In the genomic region with DNA sequence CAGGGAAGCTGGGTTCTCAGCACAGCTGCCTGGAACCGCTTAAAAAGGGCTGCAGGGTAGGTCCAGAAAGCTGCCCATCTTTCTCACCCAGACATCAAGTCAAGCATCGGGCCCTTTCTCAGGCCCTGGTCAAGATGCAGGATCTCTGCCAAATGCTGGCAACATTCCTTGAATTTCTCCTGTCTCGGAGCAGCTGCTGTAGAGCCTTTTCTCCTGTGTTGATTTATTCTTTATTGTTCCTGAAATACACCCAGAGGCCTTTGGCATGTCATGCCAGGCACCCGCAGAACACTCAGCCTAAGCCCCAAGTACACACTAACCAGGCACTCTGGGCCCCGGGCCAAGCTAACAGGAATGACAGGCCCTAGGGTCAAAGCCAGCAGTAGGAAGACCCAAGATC, we compare ENCODE assay signal across 8 mouse cellular contexts. TPM values are rescaled to one million over a fixed set of nuclear protein-coding genes. Genes with fewer than 3 reads are reported as not detected.
DNase-seq lines count a peak whose midpoint lies in the region; ATAC-seq and TF ChIP-seq lines count a peak whose summit lies in the region.

No protein-coding gene starts in this region.

- intact Hi-C loops in gastrocnemius, adult 2 months (cut with DNase I) = no loop called here

- no peak for DNase-seq in gastrocnemius, adult 2 months
- no peak for DNase-seq in gastrocnemius, postnatal 25 days
- DNase-seq in adipocyte (ENCODE audit: low spot score) = peak; percentile 85
- peak; percentile 81 for DNase-seq in lung, adult 2 months
- DNase-seq in ovary, postnatal 36 days (ENCODE audit: low spot score) = no peak
- DNase-seq in gastrocnemius, adult 8-10 months (ENCODE audit: low spot score in 2 of 2) = no peak
- no peak for DNase-seq in left cerebral cortex, adult 8-10 months (ENCODE audit: low spot score in 2 of 2)

- 31% methylated on average over 5 of the region's 5 CpGs for WGBS in heart, embryonic 15.5 days
- 25% methylated on average over 5 of the region's 5 CpGs for WGBS in lung, adult 2 months

- TF ChIP-seq CTCF in gastrocnemius, adult 2 months (IDR thresholded peaks at IDR 0.05) = no peak
- no peak for TF ChIP-seq CTCF in lung, adult 2 months (IDR thresholded peaks at IDR 0.05; ENCODE audit: insufficient read depth, low read length)

- no peak; the same call in 1 of the 2 replicates for ATAC-seq in heart, embryonic 15.5 days (replicated peaks; ENCODE audit: insufficient number of reproducible peaks, insufficient read depth, low FRiP score, low read depth)

- H3K4me1 ChIP-seq in heart, embryonic 15.5 days (replicated peaks) = peaks cover 79% of the 10 kb centered on the region
- H3K4me1 ChIP-seq in lung, adult 2 months (ENCODE audit: control insufficient read depth, insufficient read depth, low read length) = peaks cover 60% of the 10 kb centered on the region

- no peaks in the 10 kb centered on the region for H3K36me3 ChIP-seq in heart, embryonic 15.5 days

- no peak for TF ChIP-seq POLR2A in lung, adult 2 months (IDR thresholded peaks at IDR 0.05; ENCODE audit: borderline replicate concordance, extremely low read depth, low read depth, low read length)

- no peak overlapping the region for H3K4me2 ChIP-seq in heart, embryonic 15.5 days

- no peaks in the 10 kb centered on the region for H3K27me3 ChIP-seq in heart, embryonic 15.5 days

- H3K27ac ChIP-seq in gastrocnemius, adult 2 months = peak overlapping the region; percentile 73
- H3K27ac ChIP-seq in heart, embryonic 15.5 days = peak overlapping the region; percentile 81

- no peak overlapping the region for H3K9ac ChIP-seq in heart, embryonic 15.5 days

- no peak overlapping the region for H3K4me3 ChIP-seq in gastrocnemius, adult 2 months
- H3K4me3 ChIP-seq in heart, embryonic 15.5 days = no peak overlapping the region
- no peak overlapping the region for H3K4me3 ChIP-seq in lung, adult 2 months (replicated peaks; ENCODE audit: extremely low read depth, low read depth, low read length)

- H3K9me3 ChIP-seq in heart, embryonic 15.5 days (replicated peaks) = no peaks in the 10 kb centered on the region

RNA-seq across cellular contexts. Expression of gene Elmsan1, which starts 31.7 kb away (rescaled TPM):
- total RNA-seq in gastrocnemius, adult 2 months (2021) = 10 to 100 TPM; 10.2 to 11.9 TPM
- 1 to 10 TPM; 8.0 to 9.9 TPM for total RNA-seq in gastrocnemius, postnatal 25 days (2021)
- polyA plus RNA-seq in heart, embryonic 15.5 days (2015; fragmentation: Nextera tagmentation; extraction: Ambion mirVana) = 6.0 and 10.0 TPM in 2 replicates
- polyA plus RNA-seq in lung, adult 2 months (2012; rRNA removed) = 26.5 and 29.5 TPM in 2 replicates
- total RNA-seq in gastrocnemius, adult 8-10 months (2022) = 1 to 10 TPM; 5.7 to 9.1 (median 7.4) TPM
- total RNA-seq in left cerebral cortex, adult 8-10 months (2022) = 10 to 100 TPM; 17.8 to 23.3 (median 20.3) TPM

RNA-seq across cellular contexts. Expression of gene Pnma1, which starts 38.7 kb away (rescaled TPM):
- total RNA-seq in gastrocnemius, adult 2 months (2021) = under 1 TPM; 0.10 to 0.17 TPM
- under 1 TPM; 0.10 to 0.24 TPM for total RNA-seq in gastrocnemius, postnatal 25 days (2021)
- polyA plus RNA-seq in heart, embryonic 15.5 days (2015; fragmentation: Nextera tagmentation; extraction: Ambion mirVana) = 0.42 and 0.55 TPM in 2 replicates
- 0.84 and 1.3 TPM in 2 replicates for polyA plus RNA-seq in lung, adult 2 months (2012; rRNA removed)
- under 1 TPM in 3 of 4 experiments, not detected in 1; 0.10 to 0.17 (median 0.16) TPM for total RNA-seq in gastrocnemius, adult 8-10 months (2022)
- total RNA-seq in left cerebral cortex, adult 8-10 months (2022) = 1 to 10 TPM; 5.1 to 6.3 (median 5.8) TPM

Comparison
In these comparisons a context has a peak if more than half of its experiments do, and no peak if none do; other contexts are left out.
1. DNase-seq: peak in adipocyte (single experiment) and lung, adult 2 months (single experiment); none in gastrocnemius, adult 2 months (single experiment), gastrocnemius, postnatal 25 days (single experiment), ovary, postnatal 36 days (single experiment), gastrocnemius, adult 8-10 months (0 of 2) and left cerebral cortex, adult 8-10 months (0 of 2).
2. RNA of gene Pnma1, which starts 38.7 kb away (total RNA-seq): 5.1 to 6.3 TPM in left cerebral cortex, adult 8-10 months; 0.10 to 0.24 TPM in gastrocnemius, postnatal 25 days, 0.10 to 0.17 TPM in gastrocnemius, adult 2 months and 0.10 to 0.17 TPM in gastrocnemius, adult 8-10 months; every median in the first group is over 4 times any median in the second.